Mouse (Mus musculus) granulocyte monocyte progenitor cell, adult 5-6 weeks (primary cell): ENCODE measurements around the gene Gdpd4. TPM values are rescaled to one million over a fixed set of nuclear protein-coding genes. Genes with fewer than 3 reads are reported as not detected.

Experiments
- ATAC-seq: replicated peaks from 2 replicates; pipeline ENCODE4 v1.8.0; 2016; ENCODE audit warnings: mild to moderate bottlenecking, moderate TSS enrichment, inconsistent platforms; ENCODE audit not compliant: poor library complexity, severe bottlenecking
- total RNA-seq, 2 experiments: library from RNA; stranded (forward) in 1 of 2; stranded (reverse) in 1 of 2; fragments of 200-712, 200-1000 nt in 1 of 2; fragments of >200 nt in 1 of 2; fragmentation: Nextera tagmentation in 1 of 2; gene quantifications; 2 replicates each; pipeline ENCODE4 v1.2.3; 2014 to 2017

Gene Gdpd4
- total RNA-seq (2014; fragmentation: Nextera tagmentation), result not detected in 2 replicates
- total RNA-seq (2017), result not detected in 2 replicates

GRCm38 (mm10) chr7:97919742-97920141, at the start of gene Gdpd4:
Gene Gdpd4, plus strand, starts transcription at chr7:97919955.
- no peak for ATAC-seq

- no peak for ATAC-seq
Observed at GRCm38 (mm10) chr7:97872396-97872795, 47.4 kb upstream of the Gdpd4 start.

- no peak for ATAC-seq
Observed at GRCm38 (mm10) chr7:97873317-97873716, 46.4 kb upstream of the Gdpd4 start.

- ATAC-seq, result no peak
Observed at GRCm38 (mm10) chr7:97877846-97878538, 41.8 kb upstream of the Gdpd4 start.

- no peak for ATAC-seq
Observed at GRCm38 (mm10) chr7:97911646-97912045, 8.1 kb upstream of the Gdpd4 start.

GRCm38 (mm10) chr7:97914833-97915516, 4.8 kb upstream of the Gdpd4 start:
- ATAC-seq, result no peak

GRCm38 (mm10) chr7:97925819-97926218, 6.1 kb downstream of the Gdpd4 start:
- no peak for ATAC-seq

GRCm38 (mm10) chr7:97926978-97927377, 7.2 kb downstream of the Gdpd4 start:
- ATAC-seq, result no peak

- no peak for ATAC-seq
Observed at GRCm38 (mm10) chr7:97944485-97944884, 24.7 kb downstream of the Gdpd4 start.

- ATAC-seq, result no peak
Observed at GRCm38 (mm10) chr7:97972486-97972885, 52.7 kb downstream of the Gdpd4 start.

GRCm38 (mm10) chr7:97977463-97977862, 57.7 kb downstream of the Gdpd4 start:
- ATAC-seq, result peak; percentile 73

- ATAC-seq, result peak; percentile 59
Observed at GRCm38 (mm10) chr7:97984108-97984834, 64.5 kb downstream of the Gdpd4 start.

GRCm38 (mm10) chr7:98002617-98003016, 82.9 kb downstream of the Gdpd4 start:
- ATAC-seq, result no peak

GRCm38 (mm10) chr7:98048101-98048824, 128.5 kb downstream of the Gdpd4 start:
- ATAC-seq, result no peak

- ATAC-seq, result peak; percentile 60
Observed at GRCm38 (mm10) chr7:98051980-98052379, 132.2 kb downstream of the Gdpd4 start.

GRCm38 (mm10) chr7:98054461-98054860, 134.7 kb downstream of the Gdpd4 start:
- ATAC-seq, result no peak

- ATAC-seq, result no peak
Observed at GRCm38 (mm10) chr7:98054942-98055341, 135.2 kb downstream of the Gdpd4 start.

- no peak for ATAC-seq
Observed at GRCm38 (mm10) chr7:98066229-98066628, 146.5 kb downstream of the Gdpd4 start.

- ATAC-seq, result peak; percentile 86
Observed at GRCm38 (mm10) chr7:98071620-98072019, 151.9 kb downstream of the Gdpd4 start.

- ATAC-seq, result no peak
Observed at GRCm38 (mm10) chr7:98077453-98077852, 157.7 kb downstream of the Gdpd4 start.
